Mouse (Mus musculus): ENCODE data around the gene Tnfsf4.

GRCm38 (mm10) chr1:161378571-161378970 lies 16.6 kb upstream of the Tnfsf4 start:
- TF ChIP-seq CTCF (IDR thresholded peaks at IDR 0.05; ENCODE audit: borderline replicate concordance, insufficient read depth, low read length): no peak
- TF ChIP-seq POLR2A (IDR thresholded peaks at IDR 0.05; ENCODE audit: low read depth, low read length): no peak
